Mouse (Mus musculus) forebrain, embryonic 16.5 days (tissue): Measurements from ENCODE around the gene Ilkap. TPM values are rescaled to one million over a fixed set of nuclear protein-coding genes. Genes with fewer than 3 reads are reported as not detected.
A peak's percentile ranks its signal among the peaks of the same experiment; 100 is the strongest.

Experiments
- ATAC-seq: fragments of 200-750 bp; cut with Nextera tagmentation; 2 replicates; pipeline ENCODE4 v1.8.0; 2017; ENCODE audit warnings: mild to moderate bottlenecking, moderate library complexity
- H3K27ac ChIP-seq: fragments of 300-500 bp; sonication (generic); 2 replicates; pipeline ENCODE4 v1.5.1; 2014; ENCODE audit warnings: low read length, control low read depth
- H3K27me3 ChIP-seq: fragments of 300-500 bp; sonication (generic); replicated peaks from 2 replicates; pipeline ENCODE4 v1.6.1; 2014; ENCODE audit warnings: low read length; ENCODE audit not compliant: control insufficient read depth, insufficient read depth
- H3K36me3 ChIP-seq: fragments of 300-500 bp; sonication (generic); 2 replicates; pipeline ENCODE4 v1.6.1; 2014; ENCODE audit not compliant: control insufficient read depth, insufficient read depth
- H3K4me1 ChIP-seq: fragments of 300-500 bp; sonication (generic); replicated peaks from 2 replicates; pipeline ENCODE4 v1.6.1; 2014; ENCODE audit warnings: low read length; ENCODE audit not compliant: control insufficient read depth, insufficient read depth
- H3K4me2 ChIP-seq: fragments of 300-500 bp; sonication (generic); 2 replicates; pipeline ENCODE4 v1.6.1; 2014; ENCODE audit warnings: mild to moderate bottlenecking, low read length, control low read depth
- H3K4me3 ChIP-seq: fragments of 300-500 bp; sonication (generic); replicated peaks from 2 replicates; pipeline ENCODE4 v1.5.1; 2014; ENCODE audit warnings: mild to moderate bottlenecking, low read length, control low read depth
- H3K9ac ChIP-seq: fragments of 300-500 bp; sonication (generic); replicated peaks from 2 replicates; pipeline ENCODE4 v1.6.1; 2014; ENCODE audit warnings: low read depth, low read length, control low read depth
- H3K9me3 ChIP-seq: fragments of 300-500 bp; sonication (generic); 2 replicates; pipeline ENCODE4 v1.6.1; 2016; ENCODE audit warnings: low read length; ENCODE audit not compliant: control insufficient read depth
- WGBS: fragments of 180-500 bp; shearing (Covaris S2); extraction: QIAGEN DNeasy Blood & Tissue Kit; methylation state at CpG from one replicate; pipeline ENCODE4 v1.1.7; 2014; 5-methylcytosine and 5-hydroxymethylcytosine counted together
- polyA plus RNA-seq: library from polyadenylated mRNA; unstranded; fragments of >200 nt; fragmentation: Nextera tagmentation; extraction: Ambion mirVana; gene quantifications from 2 replicates; pipeline ENCODE4 v1.2.1, GENCODE M21; 2015

The Ilkap gene
- polyA plus RNA-seq, 1 experiment from 2014 or later, result 163 TPM

DNA sequence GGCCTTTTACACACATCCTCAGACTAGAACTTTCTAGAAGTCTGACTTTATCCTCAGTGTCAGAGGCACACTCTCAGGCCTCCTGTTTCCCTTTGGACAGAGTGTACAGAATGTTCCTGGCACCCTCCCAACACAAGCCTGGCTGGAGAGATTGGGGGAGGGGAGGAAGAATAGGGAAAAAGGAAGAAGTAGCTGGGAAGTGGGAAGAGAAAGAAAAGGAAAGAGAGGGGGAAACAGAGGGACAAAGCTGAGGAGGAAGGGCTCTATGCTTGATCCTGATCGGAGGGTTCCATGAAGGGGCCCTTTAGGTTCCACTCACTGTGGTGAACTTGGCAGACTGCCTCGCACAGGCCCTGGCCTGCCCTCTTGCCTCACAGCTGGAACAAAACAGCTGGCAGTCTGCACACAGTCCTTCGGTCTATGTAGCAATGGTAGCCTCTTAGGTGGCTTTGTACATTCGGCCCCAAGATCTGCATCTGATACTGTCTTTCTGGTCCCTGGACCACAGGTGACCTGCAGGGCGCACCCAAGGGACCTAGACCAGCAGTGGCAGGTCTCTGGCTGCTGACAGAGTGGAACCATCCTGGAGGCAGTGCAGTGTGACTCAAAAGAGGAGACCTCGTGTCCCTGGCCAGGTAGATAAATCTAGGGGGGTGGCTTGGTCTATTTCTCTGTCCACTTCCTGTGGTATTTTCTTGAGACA, 37.9 kb upstream of the Ilkap start:
- H3K27ac ChIP-seq, result no peak overlapping the region
- 62% methylated on average over 6 of the region's 6 CpGs for WGBS
- no peaks in the 10 kb centered on the region for H3K9me3 ChIP-seq
- no peaks in the 10 kb centered on the region; the same call in 1 of the 2 replicates for H3K36me3 ChIP-seq
- H3K4me3 ChIP-seq, result no peak overlapping the region
- H3K27me3 ChIP-seq, result no peaks in the 10 kb centered on the region
- peaks cover 8% of the 10 kb centered on the region for H3K4me1 ChIP-seq
- no peak overlapping the region for H3K9ac ChIP-seq
- no peak for ATAC-seq
- no peak overlapping the region for H3K4me2 ChIP-seq

DNA sequence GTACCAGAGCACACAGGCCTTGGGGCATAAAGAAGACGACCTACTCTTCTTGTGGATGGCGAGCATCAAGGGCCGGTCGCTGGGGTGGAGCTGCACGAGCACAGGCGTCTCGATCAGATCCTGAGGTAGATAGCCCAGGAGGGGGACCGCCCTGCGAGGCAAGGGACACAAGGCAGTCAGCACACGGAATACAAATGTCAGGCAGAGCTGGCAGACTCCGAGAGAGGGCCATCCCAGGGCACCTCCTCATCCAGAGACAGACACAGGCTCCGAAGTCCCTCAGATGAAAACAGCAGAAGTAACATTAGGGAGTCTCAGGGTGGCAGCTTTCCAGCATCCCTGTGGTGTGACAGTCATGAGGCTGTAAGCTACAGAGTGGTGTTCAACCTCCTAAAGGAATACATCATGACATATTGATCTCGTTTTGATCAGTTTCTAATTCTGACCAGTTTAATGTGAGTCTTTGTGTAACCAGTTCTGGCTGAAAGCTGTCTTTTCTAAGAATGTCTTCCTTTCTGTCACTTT, 37.1 kb upstream of the Ilkap start:
- Histone ChIP-seq H3K4me2 (no peak overlapping the region), H3K27ac (no peak overlapping the region), H3K4me1 (peaks cover 8% of the 10 kb centered on the region), H3K9ac (no peak overlapping the region), H3K9me3 (no peaks in the 10 kb centered on the region), H3K4me3 (no peak overlapping the region), H3K27me3 (no peaks in the 10 kb centered on the region), H3K36me3 (no peaks in the 10 kb centered on the region; the same call in 1 of the 2 replicates)
- WGBS, result 82% methylated on average over 13 of the region's 13 CpGs
- ATAC-seq, result no peak

DNA sequence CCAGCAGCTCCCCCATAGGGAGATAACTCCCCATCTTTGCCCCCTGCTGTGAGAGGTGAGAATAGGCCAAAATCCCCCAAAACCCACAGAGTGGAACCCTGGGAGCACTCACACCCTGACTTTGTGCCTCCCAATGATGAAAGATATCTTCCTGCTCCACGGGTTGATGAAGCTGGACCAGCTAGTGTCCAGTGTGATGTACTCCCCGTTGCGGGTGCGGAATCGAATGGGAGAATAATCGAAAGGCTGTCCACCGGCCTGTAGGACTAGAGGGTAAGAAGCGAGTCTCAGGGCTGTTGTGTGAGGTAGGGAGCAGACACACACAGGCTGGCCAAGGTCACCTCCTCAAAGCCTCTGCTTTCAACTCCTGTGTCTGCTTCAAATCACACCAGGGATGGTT, 36.3 kb upstream of the Ilkap start:
- no peak for ATAC-seq
- Histone ChIP-seq H3K4me3 (no peak overlapping the region), H3K36me3 (no peaks in the 10 kb centered on the region; the same call in 1 of the 2 replicates), H3K9ac (no peak overlapping the region), H3K9me3 (no peaks in the 10 kb centered on the region), H3K4me1 (peaks cover 8% of the 10 kb centered on the region), H3K4me2 (no peak overlapping the region), H3K27ac (no peak overlapping the region), H3K27me3 (no peaks in the 10 kb centered on the region)
- 96% methylated on average over 8 of the region's 8 CpGs for WGBS

DNA sequence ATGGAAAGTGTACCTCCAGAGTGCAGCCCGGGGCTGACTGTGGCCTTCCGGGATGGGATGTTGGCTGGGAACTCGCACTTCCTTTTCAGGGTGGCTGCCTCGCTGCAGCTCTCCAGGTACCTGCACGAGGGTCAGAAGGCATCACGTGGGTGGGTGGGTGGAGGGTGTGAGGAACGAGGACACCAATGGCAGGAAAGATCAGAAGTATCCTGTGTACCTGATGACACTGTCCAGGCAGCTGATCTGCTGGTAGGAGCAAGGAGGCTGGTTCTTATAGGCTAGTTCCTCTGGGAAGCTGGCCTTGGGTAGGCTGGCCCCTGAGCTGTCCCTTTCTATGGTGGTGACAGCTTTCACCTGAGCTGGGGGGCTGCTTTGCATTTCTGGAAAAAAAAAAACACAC, 32.1 kb upstream of the Ilkap start:
- Histone ChIP-seq H3K27ac (no peak overlapping the region), H3K9ac (no peak overlapping the region), H3K4me1 (no peaks in the 10 kb centered on the region), H3K4me2 (no peak overlapping the region), H3K9me3 (no peaks in the 10 kb centered on the region), H3K36me3 (no peaks in the 10 kb centered on the region; the same call in 1 of the 2 replicates), H3K4me3 (no peak overlapping the region), H3K27me3 (no peaks in the 10 kb centered on the region)
- ATAC-seq, result no peak
- WGBS, result 84% methylated on average over 7 of the region's 7 CpGs

DNA sequence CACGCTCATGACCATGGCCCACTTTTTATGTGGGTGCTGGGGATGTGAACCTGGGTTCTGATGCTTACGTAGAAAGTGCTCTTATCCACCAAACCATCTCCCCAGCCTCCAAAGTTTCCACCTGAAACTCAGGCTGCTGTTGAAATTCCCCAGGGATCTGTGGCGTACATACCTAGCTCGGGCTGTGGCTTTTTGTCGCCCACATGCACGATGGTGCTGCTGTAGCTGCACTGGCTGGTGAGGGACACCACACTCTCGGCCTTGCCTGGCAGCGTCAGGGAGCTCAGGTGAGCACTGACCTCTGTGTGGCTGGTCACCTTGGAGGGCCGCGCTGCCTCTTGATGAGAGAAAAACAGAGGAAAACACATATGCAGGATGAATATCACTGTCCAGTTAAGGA, 30.6 kb upstream of the Ilkap start:
- Histone ChIP-seq H3K4me1 (no peaks in the 10 kb centered on the region), H3K4me3 (no peak overlapping the region), H3K36me3 (no peaks in the 10 kb centered on the region; the same call in 1 of the 2 replicates), H3K9me3 (no peaks in the 10 kb centered on the region), H3K4me2 (no peak overlapping the region), H3K9ac (no peak overlapping the region), H3K27me3 (no peaks in the 10 kb centered on the region), H3K27ac (no peak overlapping the region)
- WGBS, result 95% methylated on average over 10 of the region's 10 CpGs
- ATAC-seq, result no peak

DNA sequence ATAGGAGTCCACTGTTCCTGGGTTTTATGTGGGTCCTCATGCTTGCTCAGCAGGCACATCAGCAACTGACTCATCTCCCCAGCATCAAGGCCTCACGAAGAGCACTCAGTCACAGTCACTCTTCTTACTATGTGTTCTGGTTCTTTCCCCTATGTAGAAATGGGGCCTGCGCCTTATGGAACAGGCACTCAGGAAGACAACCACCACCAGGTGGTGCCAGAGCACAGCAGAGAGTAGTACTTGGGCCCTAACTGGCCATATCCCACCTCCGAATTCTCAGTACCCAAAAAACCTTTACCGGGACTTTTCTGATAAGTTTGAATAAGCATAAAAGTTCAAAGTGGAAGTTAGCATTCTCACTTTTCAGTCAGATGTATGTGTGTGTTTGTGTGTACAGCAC, 30.0 kb upstream of the Ilkap start:
- no peaks in the 10 kb centered on the region for H3K9me3 ChIP-seq
- H3K27me3 ChIP-seq, result no peaks in the 10 kb centered on the region
- H3K4me3 ChIP-seq, result no peak overlapping the region
- H3K27ac ChIP-seq, result no peak overlapping the region
- no peak overlapping the region for H3K4me2 ChIP-seq
- no peaks in the 10 kb centered on the region for H3K4me1 ChIP-seq
- ATAC-seq, result peak; percentile 72; the same call in 1 of the 2 replicates
- WGBS, result 42% methylated on average over 4 of the region's 4 CpGs
- no peaks in the 10 kb centered on the region; the same call in 1 of the 2 replicates for H3K36me3 ChIP-seq
- H3K9ac ChIP-seq, result no peak overlapping the region

DNA sequence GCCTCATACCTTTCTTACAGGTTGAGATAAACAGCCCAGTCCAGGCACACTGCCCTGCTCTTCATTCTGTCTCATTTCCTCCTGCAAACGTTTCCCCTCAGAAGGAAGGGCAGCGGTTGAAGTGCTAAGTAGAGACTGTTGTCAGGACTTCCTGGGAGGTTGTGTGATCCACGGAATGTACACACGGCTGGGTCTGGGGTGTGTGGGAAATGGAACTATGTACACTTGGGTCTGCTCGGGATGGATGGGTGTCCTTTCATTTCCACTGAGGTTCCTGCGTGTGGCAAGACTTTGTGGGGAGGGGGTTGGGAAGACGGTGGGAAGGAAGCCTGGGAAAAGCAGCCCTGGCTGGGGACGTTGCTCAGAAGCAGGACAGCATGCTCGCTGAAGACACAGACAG, 27.8 kb upstream of the Ilkap start:
- H3K27ac ChIP-seq, result no peak overlapping the region
- H3K27me3 ChIP-seq, result no peaks in the 10 kb centered on the region
- no peak for ATAC-seq
- no peak overlapping the region for H3K4me3 ChIP-seq
- no peak overlapping the region for H3K4me2 ChIP-seq
- H3K36me3 ChIP-seq, result no peaks in the 10 kb centered on the region; the same call in 1 of the 2 replicates
- no peaks in the 10 kb centered on the region for H3K9me3 ChIP-seq
- H3K9ac ChIP-seq, result no peak overlapping the region
- WGBS, result 87% methylated on average over 9 of the region's 9 CpGs
- H3K4me1 ChIP-seq, result no peaks in the 10 kb centered on the region

DNA sequence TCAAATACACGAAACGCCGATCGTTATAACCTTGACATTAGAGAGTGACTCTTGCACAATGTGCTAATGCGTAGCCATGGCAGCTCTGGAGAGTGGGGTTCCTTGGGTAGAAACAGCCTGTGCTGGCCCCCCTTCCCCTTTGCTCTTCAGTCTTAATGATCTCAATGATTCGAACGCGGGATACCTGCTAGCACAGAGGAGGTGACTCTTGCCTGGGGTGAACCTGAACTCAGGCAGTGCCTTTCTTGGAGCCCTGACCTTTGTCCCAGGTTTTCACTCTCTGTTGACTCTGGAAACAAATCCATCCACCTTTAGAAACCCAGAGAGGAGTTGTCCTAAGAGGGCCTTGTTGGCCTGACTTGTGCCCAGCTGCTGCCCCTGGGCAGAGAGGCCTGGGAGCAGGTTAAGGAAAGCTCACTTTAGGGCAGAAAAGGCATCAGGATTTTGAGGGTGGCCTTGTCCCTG, 22.0 kb upstream of the Ilkap start:
- Histone ChIP-seq H3K4me2 (no peak overlapping the region), H3K36me3 (no peaks in the 10 kb centered on the region), H3K27me3 (no peaks in the 10 kb centered on the region), H3K4me3 (no peak overlapping the region), H3K9me3 (no peaks in the 10 kb centered on the region), H3K27ac (no peak overlapping the region), H3K9ac (no peak overlapping the region), H3K4me1 (no peaks in the 10 kb centered on the region)
- WGBS, result 85% methylated on average over 8 of the region's 8 CpGs
- no peak for ATAC-seq

DNA sequence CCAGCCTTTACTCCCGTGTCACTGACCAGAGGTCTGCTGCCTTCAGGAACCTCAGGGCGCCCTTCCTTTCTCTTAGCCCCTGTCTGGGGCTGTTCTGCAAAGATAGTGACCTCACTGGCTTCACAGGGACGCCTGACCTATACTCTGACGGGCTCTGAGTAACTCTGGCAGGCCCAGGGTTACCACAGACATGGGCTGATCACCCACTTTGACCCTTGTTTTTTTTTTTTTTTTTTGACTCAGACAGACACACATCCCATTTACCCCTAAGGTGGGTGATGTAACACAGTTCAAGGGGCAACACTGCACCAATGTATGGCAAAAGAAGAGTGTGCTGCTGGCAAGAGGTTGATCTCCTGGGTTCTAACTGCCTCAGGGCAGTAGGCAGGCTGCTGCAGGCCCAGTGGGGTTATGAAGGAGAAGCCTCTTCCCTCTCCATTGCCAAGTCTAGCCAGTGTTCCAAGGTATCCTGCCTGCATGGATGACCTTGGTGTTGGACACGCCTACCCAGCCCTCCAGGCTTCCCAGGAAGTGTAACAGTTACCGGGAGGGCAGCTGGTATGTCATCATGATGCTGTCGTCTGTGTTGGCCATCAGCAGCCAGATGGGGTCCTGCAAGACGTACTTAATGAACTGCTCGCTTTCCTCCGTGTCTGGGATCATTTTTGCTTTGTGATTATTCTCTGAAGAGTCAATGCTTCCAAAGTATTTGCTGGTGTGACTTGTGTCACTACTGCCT, 21.4 kb upstream of the Ilkap start:
- Histone ChIP-seq H3K27ac (no peak overlapping the region), H3K9me3 (no peaks in the 10 kb centered on the region), H3K36me3 (no peaks in the 10 kb centered on the region), H3K4me1 (peaks cover 5% of the 10 kb centered on the region; the same call in 1 of the 2 replicates), H3K27me3 (no peaks in the 10 kb centered on the region), H3K4me3 (no peak overlapping the region), H3K4me2 (no peak overlapping the region), H3K9ac (no peak overlapping the region)
- 63% methylated on average over 10 of the region's 10 CpGs for WGBS
- no peak for ATAC-seq
